Mouse (Mus musculus): ENCODE results near the gene Ganab. TPM values are rescaled to one million over a fixed set of nuclear protein-coding genes. Genes with fewer than 3 reads are reported as not detected.

Ganab gene
- polyA plus RNA-seq, 1 experiment from 2014 or later = 103 TPM

DNA sequence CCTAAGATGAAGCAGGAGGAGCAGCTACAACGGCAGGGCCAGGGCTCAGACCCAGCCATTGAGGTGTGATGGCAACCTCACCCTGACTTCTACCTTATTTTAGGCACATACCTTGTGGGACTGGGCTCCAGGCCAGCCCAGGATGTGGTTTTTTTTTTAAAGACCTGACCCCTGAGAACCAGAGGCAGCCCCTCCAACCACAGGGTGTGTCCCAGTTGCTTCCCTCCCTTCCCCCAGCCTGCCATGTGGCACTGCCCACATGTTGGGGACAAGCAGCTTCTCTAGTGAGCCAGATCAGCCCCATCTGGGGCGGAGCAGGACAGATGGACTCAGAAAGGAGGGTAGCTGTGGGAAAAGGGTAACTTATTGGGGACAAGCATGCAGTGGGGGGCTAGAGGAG lies 28.9 kb downstream of the Ganab start:
- H3K4me3 ChIP-seq = no peak overlapping the region
- H3K27me3 ChIP-seq (ENCODE audit: insufficient read depth, poor library complexity, severe bottlenecking) = no peaks in the 10 kb centered on the region
- H3K27ac ChIP-seq = no peak overlapping the region
- peaks cover 48% of the 10 kb centered on the region for H3K36me3 ChIP-seq
- DNase-seq (ENCODE audit: low spot score) = no peak
- H3K9me3 ChIP-seq = no peaks in the 10 kb centered on the region
- 83% methylated on average over 2 of the region's 2 CpGs for WGBS
- H3K4me1 ChIP-seq = peaks cover 19% of the 10 kb centered on the region

DNA sequence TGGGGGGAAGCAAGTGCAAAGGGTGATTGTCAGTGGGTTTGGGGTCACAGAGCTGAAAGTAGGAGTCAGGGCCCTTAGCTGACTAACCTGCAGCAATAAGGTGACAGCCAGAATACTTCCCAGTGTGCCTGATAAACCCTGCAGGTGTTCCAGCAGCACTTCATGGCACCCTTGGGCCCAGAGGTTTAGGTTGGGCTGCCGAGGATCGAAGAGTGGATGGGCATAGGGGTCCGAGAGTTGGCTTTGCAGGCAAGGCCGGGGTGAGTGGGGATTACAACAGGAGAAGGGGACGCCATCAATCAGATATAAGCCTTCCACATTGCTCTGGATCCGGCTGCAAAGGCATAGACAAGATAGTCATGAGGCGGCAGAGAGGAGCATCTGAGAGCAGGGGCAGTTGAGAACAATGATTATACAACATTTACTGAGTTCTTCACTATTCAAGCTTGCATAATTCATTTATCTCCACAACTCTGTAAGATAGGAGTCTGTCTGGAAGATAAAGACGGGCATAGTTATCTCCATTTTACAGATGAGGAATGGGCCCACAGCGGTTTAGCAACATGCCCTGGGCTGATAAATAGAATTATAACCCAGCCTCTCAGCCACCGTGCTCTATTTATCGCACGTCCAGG lies 30.1 kb downstream of the Ganab start:
- 84% methylated on average over 12 of the region's 12 CpGs for WGBS
- peak overlapping the region; percentile 92; the same call in 1 of the 2 replicates for H3K27ac ChIP-seq

GRCm38 (mm10) chr19:8928689-8929223 lies 30.9 kb downstream of the Ganab start:
- Histone ChIP-seq H3K4me1 (peaks cover 18% of the 10 kb centered on the region), H3K27me3 (ENCODE audit: insufficient read depth, poor library complexity, severe bottlenecking) (no peaks in the 10 kb centered on the region), H3K36me3 (peaks cover 46% of the 10 kb centered on the region), H3K27ac (peak overlapping the region; percentile 92), H3K4me3 (peak overlapping the region; percentile 82), H3K9me3 (no peaks in the 10 kb centered on the region)
- 16% methylated on average over 16 of the region's 16 CpGs for WGBS
- DNase-seq (ENCODE audit: low spot score) = no peak

More for the DNA sequence above, 30.1 kb downstream of the Ganab start:
- no peak for DNase-seq (ENCODE audit: low spot score)
- H3K9me3 ChIP-seq = no peaks in the 10 kb centered on the region
- H3K4me3 ChIP-seq = no peak overlapping the region
- peaks cover 18% of the 10 kb centered on the region for H3K4me1 ChIP-seq
- H3K36me3 ChIP-seq = peaks cover 44% of the 10 kb centered on the region
- H3K27me3 ChIP-seq (ENCODE audit: insufficient read depth, poor library complexity, severe bottlenecking) = no peaks in the 10 kb centered on the region

DNA sequence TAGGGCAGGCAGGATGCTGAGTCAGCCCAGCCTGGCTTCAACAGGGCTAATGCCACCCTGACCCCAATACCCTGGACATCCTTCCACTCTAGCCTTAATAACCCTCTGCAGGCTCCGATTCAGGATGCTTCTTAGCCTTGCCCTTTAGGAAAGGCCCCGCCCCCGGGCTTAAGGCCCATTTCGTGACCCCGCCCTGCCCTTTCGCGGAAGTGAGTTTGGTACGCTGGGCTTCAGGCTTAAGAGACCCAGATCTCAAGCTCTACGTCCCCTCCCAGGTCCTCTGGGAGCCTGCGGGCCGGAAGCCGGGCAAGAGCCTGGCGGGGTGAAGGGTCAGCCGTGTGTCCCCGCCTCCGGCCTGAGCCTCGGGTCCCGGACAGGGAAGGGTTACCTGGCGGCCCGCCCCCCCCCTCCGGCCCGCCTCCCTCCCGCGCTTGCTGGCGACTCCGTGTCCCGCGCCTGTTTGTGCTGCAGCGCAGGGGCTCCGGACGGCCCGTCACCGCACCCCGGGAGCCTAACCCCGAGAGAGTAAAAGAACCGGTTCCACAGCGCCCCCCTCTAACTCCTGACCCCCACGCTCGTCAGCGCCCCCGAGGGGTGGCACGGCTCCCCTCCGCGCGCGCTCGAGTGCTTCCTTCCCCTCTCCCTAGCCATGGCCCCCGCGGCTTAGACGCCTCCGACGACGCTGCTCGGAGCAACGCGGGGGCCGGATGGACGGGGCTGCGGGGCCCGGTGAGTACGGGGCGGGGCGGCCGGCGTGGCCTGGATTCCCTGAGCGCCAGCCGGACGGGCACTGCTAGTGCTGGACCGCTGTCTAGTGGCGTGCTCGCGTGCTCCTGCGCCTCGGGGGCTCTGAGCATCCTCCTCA lies 31.6 kb downstream of the Ganab start, which contains the start of the genes Rom1 and Eml3:
Rom1 (minus strand) TSS at position 133 of the 865 bp plus-strand sequence.
Eml3 (plus strand) TSS at position 329 of the 865 bp plus-strand sequence.
- under 1% methylated on average over 73 of the region's 74 CpGs for WGBS
- H3K4me1 ChIP-seq = peaks cover 18% of the 10 kb centered on the region
- peak within 1 kb of the TSS; percentile 82 for H3K4me3 ChIP-seq
- DNase-seq (ENCODE audit: low spot score) = peak; percentile 94
- no peaks in the 10 kb centered on the region for H3K27me3 ChIP-seq (ENCODE audit: insufficient read depth, poor library complexity, severe bottlenecking)
- H3K9me3 ChIP-seq = no peaks in the 10 kb centered on the region
- peak within 1 kb of the TSS; percentile 92 for H3K27ac ChIP-seq
- H3K36me3 ChIP-seq = peaks cover 53% of the 10 kb centered on the region

GRCm38 (mm10) chr19:8930117-8930516 lies 32.2 kb downstream of the Ganab start:
- peak overlapping the region; percentile 92 for H3K27ac ChIP-seq
- WGBS = 11% methylated on average over 11 of the region's 11 CpGs
- H3K9me3 ChIP-seq = no peaks in the 10 kb centered on the region
- peak overlapping the region; percentile 82 for H3K4me3 ChIP-seq
- H3K4me1 ChIP-seq = peaks cover 18% of the 10 kb centered on the region
- no peaks in the 10 kb centered on the region for H3K27me3 ChIP-seq (ENCODE audit: insufficient read depth, poor library complexity, severe bottlenecking)
- DNase-seq (ENCODE audit: low spot score) = no peak
- peaks cover 60% of the 10 kb centered on the region for H3K36me3 ChIP-seq

DNA sequence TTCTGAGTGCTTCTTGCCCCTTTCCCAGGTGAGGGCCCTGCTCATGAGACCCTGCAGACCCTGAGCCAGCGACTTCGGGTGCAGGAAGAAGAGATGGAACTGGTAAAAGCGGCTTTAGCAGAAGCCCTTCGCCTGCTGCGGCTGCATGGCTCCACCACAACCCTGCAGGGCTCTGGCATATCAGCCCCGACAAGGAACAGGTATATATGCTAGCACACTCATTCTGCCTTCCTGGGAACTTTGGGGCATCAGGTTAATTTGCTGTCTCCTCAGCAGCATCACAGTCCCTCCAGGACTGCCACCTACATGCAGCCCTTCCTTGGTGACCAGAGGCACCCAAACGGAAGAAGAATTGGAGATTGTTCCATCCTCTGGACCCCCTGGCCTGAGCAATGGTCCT lies 32.9 kb downstream of the Ganab start:
- DNase-seq (ENCODE audit: low spot score) = no peak
- peaks cover 18% of the 10 kb centered on the region for H3K4me1 ChIP-seq
- peaks cover 60% of the 10 kb centered on the region for H3K36me3 ChIP-seq
- peak overlapping the region; percentile 92; the same call in 1 of the 2 replicates for H3K27ac ChIP-seq
- WGBS = 85% methylated on average over 7 of the region's 7 CpGs
- peak overlapping the region; percentile 82 for H3K4me3 ChIP-seq
- H3K9me3 ChIP-seq = no peaks in the 10 kb centered on the region
- H3K27me3 ChIP-seq (ENCODE audit: insufficient read depth, poor library complexity, severe bottlenecking) = no peaks in the 10 kb centered on the region

DNA sequence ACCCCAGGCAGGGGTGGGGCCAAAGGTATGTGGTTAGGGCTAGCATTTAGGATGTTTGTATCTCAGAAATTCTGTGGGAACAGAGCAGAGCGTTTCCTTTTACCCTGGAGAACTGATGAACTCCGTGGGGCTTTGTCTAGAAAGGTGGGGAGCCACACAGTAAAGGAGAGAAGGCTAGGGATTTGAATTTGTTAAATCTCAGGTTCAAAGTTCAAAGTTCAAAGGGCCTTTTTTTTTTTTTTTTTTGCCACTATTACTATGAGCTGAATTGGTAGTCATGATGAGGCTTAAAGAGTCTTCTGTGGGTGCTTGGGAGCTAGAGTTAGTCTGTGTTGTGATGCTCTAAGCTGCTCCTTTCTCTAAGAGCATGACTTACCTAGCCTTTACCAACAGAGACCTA lies 38.9 kb downstream of the Ganab start:
- no peak for DNase-seq (ENCODE audit: low spot score)
- no peak overlapping the region for H3K27ac ChIP-seq
- H3K4me3 ChIP-seq = no peak overlapping the region
- WGBS = 90% methylated on average over 2 of the region's 2 CpGs
- H3K36me3 ChIP-seq = peaks cover 64% of the 10 kb centered on the region
- no peaks in the 10 kb centered on the region for H3K9me3 ChIP-seq
- peaks cover 13% of the 10 kb centered on the region for H3K4me1 ChIP-seq
- no peaks in the 10 kb centered on the region for H3K27me3 ChIP-seq (ENCODE audit: insufficient read depth, poor library complexity, severe bottlenecking)

GRCm38 (mm10) chr19:8940526-8941133 lies 42.8 kb downstream of the Ganab start:
- WGBS = 85% methylated on average over 15 of the region's 15 CpGs
- Histone ChIP-seq H3K9me3 (no peaks in the 10 kb centered on the region), H3K27me3 (ENCODE audit: insufficient read depth, poor library complexity, severe bottlenecking) (no peaks in the 10 kb centered on the region), H3K27ac (no peak overlapping the region), H3K4me3 (no peak overlapping the region), H3K36me3 (peaks cover 54% of the 10 kb centered on the region), H3K4me1 (peaks cover 26% of the 10 kb centered on the region)
- peak; percentile 73 for DNase-seq (ENCODE audit: low spot score)

- peaks cover 54% of the 10 kb centered on the region for H3K36me3 ChIP-seq
- no peaks in the 10 kb centered on the region for H3K9me3 ChIP-seq
- no peaks in the 10 kb centered on the region for H3K27me3 ChIP-seq (ENCODE audit: insufficient read depth, poor library complexity, severe bottlenecking)
- peaks cover 26% of the 10 kb centered on the region for H3K4me1 ChIP-seq
- 41% methylated on average over 10 of the region's 10 CpGs for WGBS
- H3K27ac ChIP-seq = peak overlapping the region; percentile 99
- peak; percentile 76 for DNase-seq (ENCODE audit: low spot score)
- peak overlapping the region; percentile 98 for H3K4me3 ChIP-seq
Measured at GRCm38 (mm10) chr19:8941136-8941514, 43.3 kb downstream of the Ganab start.

DNA sequence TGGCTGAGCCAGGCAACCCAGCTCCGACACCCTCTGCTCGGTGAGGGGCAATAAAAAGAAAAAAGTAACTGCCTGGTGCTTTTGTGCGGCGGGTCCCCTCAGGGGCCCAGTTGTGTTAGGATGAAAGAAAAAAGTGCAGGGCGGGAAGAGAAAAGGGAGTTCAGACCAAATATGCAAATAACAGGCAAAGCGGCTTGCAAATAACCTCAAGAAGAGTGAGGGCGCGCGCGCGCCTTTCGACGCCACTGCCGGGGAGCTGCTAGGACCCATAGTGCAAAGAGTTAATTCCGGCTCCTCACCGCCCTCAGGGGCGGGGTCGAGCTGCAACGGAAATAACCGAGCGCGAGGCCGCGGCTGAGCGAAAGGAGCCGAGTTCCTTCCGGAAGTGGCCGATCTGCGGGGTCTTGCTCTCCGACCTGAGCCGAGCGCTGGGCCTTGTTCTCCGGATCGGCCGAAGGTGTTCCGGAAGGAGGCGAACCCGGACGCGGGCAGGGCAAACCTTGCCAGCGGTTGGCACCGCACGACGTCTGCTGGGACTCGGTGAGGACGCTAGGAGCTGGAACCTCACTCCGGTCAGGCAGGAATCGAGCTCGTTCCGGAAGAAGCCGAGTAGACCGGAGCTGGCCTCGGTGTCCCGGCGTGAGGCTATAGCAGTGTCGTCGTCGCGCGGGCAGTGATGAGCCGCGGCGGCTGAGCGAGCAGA lies 43.8 kb downstream of the Ganab start, which contains the start of gene Mta2:
Mta2 (plus strand) TSS at position 361 of the 703 bp plus-strand sequence.
- peak within 1 kb of the TSS; percentile 99 for H3K27ac ChIP-seq
- under 1% methylated on average over 64 of the region's 64 CpGs for WGBS
- no peaks in the 10 kb centered on the region for H3K9me3 ChIP-seq
- no peaks in the 10 kb centered on the region for H3K27me3 ChIP-seq (ENCODE audit: insufficient read depth, poor library complexity, severe bottlenecking)
- peak; percentile 99 for DNase-seq (ENCODE audit: low spot score)
- H3K36me3 ChIP-seq = peaks cover 54% of the 10 kb centered on the region
- H3K4me1 ChIP-seq = peaks cover 26% of the 10 kb centered on the region
- H3K4me3 ChIP-seq = peak within 1 kb of the TSS; percentile 98

DNA sequence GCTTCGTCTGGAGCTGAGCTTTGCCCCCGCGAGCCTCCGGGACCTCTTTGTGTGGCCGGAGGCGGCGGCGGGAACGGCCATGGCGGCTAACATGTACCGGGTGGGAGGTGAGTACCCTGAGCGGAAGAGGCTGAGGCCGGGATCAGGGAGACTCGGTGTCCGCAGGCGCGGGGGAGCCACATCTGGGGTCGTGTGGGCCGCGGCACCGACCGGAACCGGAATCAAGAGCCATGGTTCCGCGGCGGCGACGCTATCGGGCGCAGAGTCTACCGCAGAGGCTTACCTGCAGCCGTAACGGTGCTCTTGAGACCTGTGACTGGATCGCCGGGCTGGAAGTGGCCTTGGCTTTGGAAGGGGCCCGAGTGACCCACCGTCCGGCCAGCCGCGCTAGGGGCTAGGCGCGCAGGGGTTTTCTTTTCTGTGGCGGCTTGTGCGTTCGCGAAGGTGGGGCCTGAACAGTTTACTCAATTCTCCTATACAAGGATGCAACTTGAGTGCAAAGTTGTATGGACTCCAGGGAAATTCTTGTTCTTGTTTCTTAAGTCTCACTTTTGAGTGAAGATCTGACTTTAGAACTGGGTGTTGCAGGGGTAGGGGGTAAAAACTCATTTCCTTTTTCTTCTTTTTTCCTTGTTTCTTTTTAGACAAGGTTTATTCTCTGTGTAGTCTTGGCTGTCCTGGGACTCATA lies 44.5 kb downstream of the Ganab start:
- peak overlapping the region; percentile 99 for H3K27ac ChIP-seq
- peaks cover 26% of the 10 kb centered on the region for H3K4me1 ChIP-seq
- H3K27me3 ChIP-seq (ENCODE audit: insufficient read depth, poor library complexity, severe bottlenecking) = no peaks in the 10 kb centered on the region
- H3K36me3 ChIP-seq = peaks cover 53% of the 10 kb centered on the region
- peak overlapping the region; percentile 98 for H3K4me3 ChIP-seq
- H3K9me3 ChIP-seq = no peaks in the 10 kb centered on the region
- no peak for DNase-seq (ENCODE audit: low spot score)
- under 1% methylated on average over 46 of the region's 46 CpGs for WGBS
